Mouse (Mus musculus) kidney, postnatal 10 days (tissue): ENCODE results near the gene Creg1.
"Not testable (repeated sequence)": the region's sequence is repeated elsewhere in the genome, so short reads cannot be mapped to it uniquely, and the experiment has no call there.

Source experiments
- DNase-seq: peaks from one replicate; pipeline ENCODE4 v3.0.0; 2021; ENCODE audit warnings: mixed read lengths

Gene Creg1

GRCm38 (mm10) chr1:165751838-165752237 lies 11.7 kb upstream of the Creg1 start:
- no peak for DNase-seq

GRCm38 (mm10) chr1:165754205-165754604 lies 9.3 kb upstream of the Creg1 start:
- no peak for DNase-seq

GRCm38 (mm10) chr1:165755194-165755593 lies 8.4 kb upstream of the Creg1 start:
- no peak for DNase-seq

GRCm38 (mm10) chr1:165761522-165762305 lies 1.8 kb upstream of the Creg1 start:
- no peak for DNase-seq

- not testable (repeated sequence) for DNase-seq
Observed at GRCm38 (mm10) chr1:165762498-165762897, 1.0 kb upstream of the Creg1 start.

GRCm38 (mm10) chr1:165762914-165763634 lies 472 bp upstream of the Creg1 start:
- no peak for DNase-seq

GRCm38 (mm10) chr1:165764571-165764970 lies 1.0 kb downstream of the Creg1 start:
- no peak for DNase-seq

GRCm38 (mm10) chr1:165765041-165765440 lies 1.5 kb downstream of the Creg1 start:
- DNase-seq, result no peak

GRCm38 (mm10) chr1:165765651-165766294 lies 2.2 kb downstream of the Creg1 start:
- DNase-seq, result no peak

- DNase-seq, result no peak
Observed at GRCm38 (mm10) chr1:165766295-165766890, 2.8 kb downstream of the Creg1 start.

GRCm38 (mm10) chr1:165768894-165769512 lies 5.5 kb downstream of the Creg1 start:
- no peak for DNase-seq

- DNase-seq, result no peak
Observed at GRCm38 (mm10) chr1:165770181-165770759, 6.7 kb downstream of the Creg1 start.

- DNase-seq, result peak; percentile 86
Observed at GRCm38 (mm10) chr1:165771491-165771897, 7.9 kb downstream of the Creg1 start.

- no peak for DNase-seq
Observed at GRCm38 (mm10) chr1:165771998-165772397, 8.5 kb downstream of the Creg1 start.

GRCm38 (mm10) chr1:165775518-165776294 lies 12.2 kb downstream of the Creg1 start:
- peak; percentile 57 for DNase-seq

GRCm38 (mm10) chr1:165779954-165780585 lies 16.5 kb downstream of the Creg1 start:
- DNase-seq, result peak; percentile 22

- DNase-seq, result peak; percentile 59
Observed at GRCm38 (mm10) chr1:165780586-165781111, 17.1 kb downstream of the Creg1 start.

GRCm38 (mm10) chr1:165781426-165781825 lies 17.9 kb downstream of the Creg1 start:
- no peak for DNase-seq

GRCm38 (mm10) chr1:165781911-165782310 lies 18.4 kb downstream of the Creg1 start:
- no peak for DNase-seq

GRCm38 (mm10) chr1:165786296-165786695 lies 22.8 kb downstream of the Creg1 start:
- DNase-seq, result no peak

- DNase-seq, result no peak
Observed at GRCm38 (mm10) chr1:165788511-165788910, 25.0 kb downstream of the Creg1 start, which contains the start of gene Cd247. Cd247 (plus strand) TSS chr1:165788681.
